Mouse (Mus musculus) G1E (cell line): ENCODE measurements around the gene Tenm2.

ENCODE experiments used
- CTCF ChIP-seq: IDR thresholded peaks from 2 replicates; pipeline ENCODE4 v1.5.1; 2012; ENCODE audit warnings: low read depth, low read length, inconsistent platforms, mixed read lengths
- POLR2AphosphoS5 ChIP-seq: IDR thresholded peaks from 2 replicates; pipeline ENCODE4 v1.6.1; 2012; ENCODE audit warnings: low read depth, low read length, inconsistent platforms; ENCODE audit not compliant: insufficient replicate concordance

GRCm38 (mm10) chr11:36351341-36351740 is 884.4 kb downstream of the Tenm2 start:
- no peak for TF ChIP-seq POLR2AphosphoS5
- TF ChIP-seq CTCF = no peak
